Mouse (Mus musculus): ENCODE measurements at regions not wholly inside any gene's neighbourhood (a gene's known extent, or its start where the extent isn't known, plus 50 kb on each side); places are given as distances from the start of the nearest gene placed in this dataset.

GRCm38 (mm10) chr9:43917467-43917866 lies 125.7 kb upstream of the Thy1 start:
- TF ChIP-seq MAX (IDR thresholded peaks at IDR 0.05; ENCODE audit: low read length) (no peak), KAT2A (conservative IDR thresholded peaks at IDR 0.05; ENCODE audit: low read depth, low read length) (no peak), TAL1 (IDR thresholded peaks at IDR 0.05; ENCODE audit: low read length) (no peak), POLR2A (IDR thresholded peaks at IDR 0.05; ENCODE audit: control insufficient read depth in 1 of 2, insufficient read depth in 1 of 2, low read depth in 1 of 2, low read length in 2 of 2, poor library complexity in 1 of 2) (no peak)
